In genomic region chr6:90575261-90575715, GRCm38 (mm10) we compare ENCODE assay signal across 9 mouse cellular contexts. TPM values are rescaled to one million over a fixed set of nuclear protein-coding genes. Genes with fewer than 3 reads are reported as not detected.
DNase-seq lines count a peak whose midpoint lies in the region; ATAC-seq lines count a peak whose summit lies in the region.
"Had no signal": no experiment of that assay in that cellular context is flagged by ENCODE, and none has a peak within 500 bp of the region (broad histone marks: within the 10 kb centered on the region; RNA-seq: fewer than 3 reads in every experiment).

No protein-coding gene starts in this region.

- no peaks in the 10 kb centered on the region for H3K9me3 ChIP-seq in hindbrain, embryonic 15.5 days
- H3K9me3 ChIP-seq: megakaryocyte, embryonic 14.5 days had no signal

- H3K4me2 ChIP-seq in hindbrain, embryonic 15.5 days = no peak overlapping the region

- H3K9ac ChIP-seq in hindbrain, embryonic 15.5 days = no peak overlapping the region

- peak; percentile 82 for ATAC-seq in hindbrain, embryonic 15.5 days (ENCODE audit: low FRiP score, low read depth)

- no peaks in the 10 kb centered on the region for H3K27me3 ChIP-seq in hindbrain, embryonic 15.5 days

- H3K4me1 ChIP-seq in hindbrain, embryonic 15.5 days (replicated peaks) = no peaks in the 10 kb centered on the region

- no peaks in the 10 kb centered on the region for H3K36me3 ChIP-seq in hindbrain, embryonic 15.5 days

- DNase-seq in WW6 (ENCODE audit: low read depth, low spot score) = peak; percentile 40
- peak; percentile 86 to 90 for DNase-seq in cerebellum, postnatal 25 days
- DNase-seq in gastrocnemius, adult 18-20 months (ENCODE audit: low spot score) = peak; percentile 81
- DNase-seq in layer of hippocampus, postnatal 14 days (ENCODE audit: low spot score in 2 of 2) = peak; percentile 75 to 80
- peak; percentile 87 for DNase-seq in lung, postnatal 36 days
- DNase-seq in right cerebral cortex, adult 2 months (ENCODE audit: low spot score in 2 of 2) = peak; percentile 86 to 87
- DNase-seq in urinary bladder, postnatal 25 days (ENCODE audit: low spot score) = peak; percentile 72

- H3K4me3 ChIP-seq in hindbrain, embryonic 15.5 days = no peak overlapping the region
- H3K4me3 ChIP-seq: megakaryocyte, embryonic 14.5 days had no signal

- no peak overlapping the region for H3K27ac ChIP-seq in hindbrain, embryonic 15.5 days (replicated peaks)

- 35% methylated on average over 3 of the region's 3 CpGs for WGBS in hindbrain, embryonic 15.5 days

RNA-seq across cellular contexts. Expression of gene Slc41a3, which starts 29.2 kb away (rescaled TPM):
- total RNA-seq in gastrocnemius, adult 18-20 months (2021) = 10 to 100 TPM; 83.4 to 93.7 TPM
- polyA plus RNA-seq in hindbrain, embryonic 15.5 days (2015; fragmentation: Nextera tagmentation; extraction: Ambion mirVana) = 7.6 and 8.5 TPM in 2 replicates
- 1 to 10 TPM; 5.9 to 9.1 TPM for total RNA-seq in layer of hippocampus, postnatal 14 days (2021)

Comparison
In these comparisons a context has a peak if more than half of its experiments do, and no peak if none do; other contexts are left out.
1. RNA of gene Slc41a3, which starts 29.2 kb away (total RNA-seq): 83.4 to 93.7 TPM in gastrocnemius, adult 18-20 months; 5.9 to 9.1 TPM in layer of hippocampus, postnatal 14 days; every median in the first group is over 4 times any median in the second.
2. Peak in every context shown above with its lines, with median percentiles within 50 percentile points of each other: DNase-seq.